1 mouse cellular context compared by ENCODE assay signal in genomic region chr12:8447612-8448011, GRCm38 (mm10).
TF ChIP-seq lines count a peak whose summit lies in the region.

No protein-coding gene starts in this region.

TF ChIP-seq in CH12.LX, 34 proteins besides CTCF, POLR2A, EP300 and RAD21 (continued from another document):
- 0 out of 2 replicates have a peak, but pooled peaks have one; percentile 26 for TF ChIP-seq MAFK (IDR thresholded peaks at IDR 0.05; ENCODE audit: insufficient replicate concordance, low read length)
- TF ChIP-seq PAX5 (IDR thresholded peaks at IDR 0.05; ENCODE audit: low read length): no peak
- TF ChIP-seq ZNF384 (IDR thresholded peaks at IDR 0.05; ENCODE audit: low read depth, low read length): peak; percentile 65
- 0 out of 2 replicates have a peak, but pooled peaks have one; percentile 63 for TF ChIP-seq MAX (IDR thresholded peaks at IDR 0.05; ENCODE audit: low read length)
- TF ChIP-seq USF2 (conservative IDR thresholded peaks at IDR 0.05; ENCODE audit: low read depth, low read length): no peak
- TF ChIP-seq NRF1 (IDR thresholded peaks at IDR 0.05; ENCODE audit: low read depth, low read length): no peak
- TF ChIP-seq ZMIZ1 (IDR thresholded peaks at IDR 0.05; ENCODE audit: low read depth, low read length): no peak
- no peak for TF ChIP-seq KAT2A (IDR thresholded peaks at IDR 0.05; ENCODE audit: insufficient replicate concordance, low read length)
- peak; percentile 65 for TF ChIP-seq ETS1 (conservative IDR thresholded peaks at IDR 0.05; ENCODE audit: low read depth, low read length)
- no peak for TF ChIP-seq RCOR1 (conservative IDR thresholded peaks at IDR 0.05; ENCODE audit: low read depth, low read length)
- 0 out of 2 replicates have a peak, but pooled peaks have one; percentile 63 for TF ChIP-seq TBP (conservative IDR thresholded peaks at IDR 0.05; ENCODE audit: low read depth, low read length)
- TF ChIP-seq MYC (IDR thresholded peaks at IDR 0.05; ENCODE audit: low read depth, low read length): 0 out of 2 replicates have a peak, but pooled peaks have one; percentile 47
- peak; percentile 62 for TF ChIP-seq BHLHE40 (IDR thresholded peaks at IDR 0.05; ENCODE audit: low read depth, low read length)
- TF ChIP-seq SIN3A (IDR thresholded peaks at IDR 0.05; ENCODE audit: low read length): 0 out of 2 replicates have a peak, but pooled peaks have one; percentile 62
- TF ChIP-seq UBTF (IDR thresholded peaks at IDR 0.05; ENCODE audit: low read depth, low read length): peak; percentile 53; the same call in 1 of the 2 replicates
- peak; percentile 65 for TF ChIP-seq IRF4 (IDR thresholded peaks at IDR 0.05; ENCODE audit: low read depth, low read length)
- no peak for TF ChIP-seq POLR2AphosphoS2 (IDR thresholded peaks at IDR 0.05; ENCODE audit: low read depth, low read length)
- TF ChIP-seq JUN (IDR thresholded peaks at IDR 0.05; ENCODE audit: insufficient read depth, low read depth, low read length): no peak
- TF ChIP-seq USF1 (IDR thresholded peaks at IDR 0.05; ENCODE audit: low read depth, low read length): no peak
